Mouse (Mus musculus): ENCODE results near the gene Gm10715. TPM values are rescaled to one million over a fixed set of nuclear protein-coding genes. Genes with fewer than 3 reads are reported as not detected.
"Not testable (repeated sequence)": the region's sequence is repeated elsewhere in the genome, so short reads cannot be mapped to it uniquely, and the experiment has no call there.

Gm10715 gene
- polyA plus RNA-seq, 1 experiment from 2014 or later: not detected

GRCm38 (mm10) chr9:3030677-3031318, 5.9 kb upstream of the Gm10715 start:
- H3K36me3 ChIP-seq (replicated peaks; ENCODE audit: control insufficient read depth, insufficient read depth); H3K4me1 ChIP-seq (replicated peaks; ENCODE audit: control insufficient read depth, insufficient read depth, low read length); H3K27ac ChIP-seq; H3K27me3 ChIP-seq (ENCODE audit: control insufficient read depth, insufficient read depth, low read length); H3K9me3 ChIP-seq (ENCODE audit: control insufficient read depth, low read length); H3K4me2 ChIP-seq (replicated peaks); H3K9ac ChIP-seq; H3K4me3 ChIP-seq (replicated peaks; ENCODE audit: low read length): not testable (repeated sequence)
- peak; percentile 92 for DNase-seq (ENCODE audit: low spot score)
- 66% methylated on average over 2 of the region's 10 CpGs for WGBS
- peak; percentile 38; the same call in 1 of the 2 replicates for ATAC-seq (ENCODE audit: low FRiP score)

GRCm38 (mm10) chr9:3034299-3034698, 2.4 kb upstream of the Gm10715 start, which contains the start of gene Gm17535:
Gene Gm17535, plus strand, starts transcription at chr9:3034599.
- H3K9me3 ChIP-seq (ENCODE audit: control insufficient read depth, low read length); H3K36me3 ChIP-seq (replicated peaks; ENCODE audit: control insufficient read depth, insufficient read depth); H3K4me2 ChIP-seq (replicated peaks); H3K9ac ChIP-seq; H3K27me3 ChIP-seq (ENCODE audit: control insufficient read depth, insufficient read depth, low read length); H3K27ac ChIP-seq; H3K4me3 ChIP-seq (replicated peaks; ENCODE audit: low read length); H3K4me1 ChIP-seq (replicated peaks; ENCODE audit: control insufficient read depth, insufficient read depth, low read length); ATAC-seq (ENCODE audit: low FRiP score); DNase-seq (ENCODE audit: low spot score): not testable (repeated sequence)
- no CpG with 5 or more reads among the region's 8 CpGs for WGBS

- not testable (repeated sequence) for H3K4me1 ChIP-seq (replicated peaks; ENCODE audit: control insufficient read depth, insufficient read depth, low read length); H3K27me3 ChIP-seq (ENCODE audit: control insufficient read depth, insufficient read depth, low read length); H3K9me3 ChIP-seq (ENCODE audit: control insufficient read depth, low read length); H3K36me3 ChIP-seq (replicated peaks; ENCODE audit: control insufficient read depth, insufficient read depth); H3K27ac ChIP-seq; H3K4me3 ChIP-seq (replicated peaks; ENCODE audit: low read length); H3K4me2 ChIP-seq (replicated peaks); ATAC-seq (ENCODE audit: low FRiP score); DNase-seq (ENCODE audit: low spot score); H3K9ac ChIP-seq
- 70% methylated on average over 4 of the region's 4 CpGs for WGBS
Observed at GRCm38 (mm10) chr9:3038161-3038560, 1.5 kb downstream of the Gm10715 start.

Small RNA genes within 50 kb of the gene (microRNA-seq; reads per million reads assigned to microRNA genes)
- not detected for gene Mir101c

Other genes with a start within 250 kb of the Gm10715 start
- not detected in 2 replicates for gene Gm10722, start 36.0 kb upstream of the Gm10715 start, polyA plus RNA-seq (2014; fragmentation: Nextera tagmentation; extraction: Ambion mirVana)
- gene Gm11168, start 33.5 kb upstream of the Gm10715 start, polyA plus RNA-seq (2014; fragmentation: Nextera tagmentation; extraction: Ambion mirVana): not detected in 2 replicates
- not detected in 2 replicates for gene Gm10721, start 23.7 kb upstream of the Gm10715 start, polyA plus RNA-seq (2014; fragmentation: Nextera tagmentation; extraction: Ambion mirVana)
- gene Gm10720, start 21.2 kb upstream of the Gm10715 start, polyA plus RNA-seq (2014; fragmentation: Nextera tagmentation; extraction: Ambion mirVana): not detected in 2 replicates
- gene Gm10719, start 19.5 kb upstream of the Gm10715 start, polyA plus RNA-seq (2014; fragmentation: Nextera tagmentation; extraction: Ambion mirVana): 0.47 TPM in 1 of 2 replicates, not detected in the other
- 0.86 TPM in 1 of 2 replicates, not detected in the other for gene Gm10718, start 13.3 kb upstream of the Gm10715 start, polyA plus RNA-seq (2014; fragmentation: Nextera tagmentation; extraction: Ambion mirVana)
- 1.0 TPM in 1 of 2 replicates, not detected in the other for gene Gm10717, start 11.5 kb upstream of the Gm10715 start, polyA plus RNA-seq (2014; fragmentation: Nextera tagmentation; extraction: Ambion mirVana)
- not detected in 2 replicates for gene Gm17535, start 2.3 kb upstream of the Gm10715 start, polyA plus RNA-seq (2014; fragmentation: Nextera tagmentation; extraction: Ambion mirVana)